Mouse (Mus musculus) gastrocnemius, postnatal 14 days (tissue): ENCODE results near the gene Sec61b. TPM values are rescaled to one million over a fixed set of nuclear protein-coding genes. Genes with fewer than 3 reads are reported as not detected.

Experiments
- DNase-seq: peaks from one replicate; pipeline ENCODE4 v3.0.0; 2021; ENCODE audit warnings: mixed read lengths
- intact Hi-C: fragments of 180-260 bp; cut with DNase I; formaldehyde crosslinking; loops from one replicate; pipeline ENCODE4 v1.15.1; 2025; ENCODE audit warnings: low total_unique reads
- long read RNA-seq, 2 experiments: library from polyadenylated mRNA; stranded (forward); transcript quantifications; one replicate each; pipeline ENCODE4 v2.0.0; 2021
- total RNA-seq, 2 experiments: library from RNA; stranded (reverse); gene quantifications; 2 replicates each; pipeline ENCODE4 v1.2.3; 2021

The Sec61b gene
- total RNA-seq, result 10 to 100 TPM; 41.9 to 56.6 TPM
- long read RNA-seq, experiment 1, transcript Sec61b-201 (4 exons, 564 nt), result major isoform, 33 of 34 reads
- long read RNA-seq, experiment 1, partial matches to known transcripts, result 1 of 34 reads
- long read RNA-seq, experiment 1, other reads (novel, unspliced or antisense), result 0 of 34 reads
- long read RNA-seq, experiment 2, transcript Sec61b-201 (4 exons, 564 nt), result major isoform, 30 of 41 reads
- long read RNA-seq, experiment 2, partial matches to known transcripts, result 6 of 41 reads
- long read RNA-seq, experiment 2, other reads (novel, unspliced or antisense), result 2 of 41 reads

DNA sequence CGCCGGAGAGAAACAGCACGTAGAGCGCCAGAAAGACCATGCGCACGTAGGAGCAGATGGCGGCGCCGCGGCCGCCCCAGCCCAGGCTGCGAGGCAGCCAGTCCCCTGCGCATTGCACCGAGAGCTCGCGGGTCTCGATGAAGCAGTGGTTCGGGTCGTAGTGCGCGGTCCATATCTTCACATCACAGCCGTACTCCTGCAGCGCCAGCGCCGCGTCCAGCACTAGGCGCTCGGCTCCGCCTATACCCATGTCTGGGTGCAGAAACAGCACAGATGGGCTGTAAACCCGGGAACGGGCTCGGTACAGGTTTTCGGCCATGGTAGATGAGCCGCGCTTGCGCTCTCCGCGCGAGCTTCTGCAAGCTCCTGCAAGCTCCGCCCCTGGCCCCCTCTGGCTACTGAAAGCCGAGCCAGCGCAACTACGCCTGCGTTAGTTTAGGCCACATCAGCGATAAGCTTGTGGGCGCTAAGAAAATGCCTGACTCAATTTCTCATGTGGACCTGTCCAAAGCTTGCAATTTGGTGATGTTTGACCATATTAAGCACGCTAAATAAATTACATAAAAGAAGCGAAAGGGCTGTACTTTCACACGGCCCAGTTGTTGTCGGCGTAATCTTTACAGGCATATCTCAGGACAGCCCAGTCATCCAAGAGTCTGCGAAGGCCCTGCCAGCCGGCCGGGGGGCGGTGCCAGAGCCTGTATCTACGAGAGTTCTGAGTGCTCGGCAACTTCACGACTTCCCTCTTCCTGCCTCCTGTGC is at the start of gene Sec61b, which contains the start of gene Alg2:
Gene Sec61b, plus strand, starts transcription at position 691 of the 762 bp plus-strand sequence.
Gene Alg2, minus strand, starts transcription at position 366 of the 762 bp plus-strand sequence.
- intact Hi-C loops, result no loop called here
- DNase-seq, result peak; percentile 97

DNA sequence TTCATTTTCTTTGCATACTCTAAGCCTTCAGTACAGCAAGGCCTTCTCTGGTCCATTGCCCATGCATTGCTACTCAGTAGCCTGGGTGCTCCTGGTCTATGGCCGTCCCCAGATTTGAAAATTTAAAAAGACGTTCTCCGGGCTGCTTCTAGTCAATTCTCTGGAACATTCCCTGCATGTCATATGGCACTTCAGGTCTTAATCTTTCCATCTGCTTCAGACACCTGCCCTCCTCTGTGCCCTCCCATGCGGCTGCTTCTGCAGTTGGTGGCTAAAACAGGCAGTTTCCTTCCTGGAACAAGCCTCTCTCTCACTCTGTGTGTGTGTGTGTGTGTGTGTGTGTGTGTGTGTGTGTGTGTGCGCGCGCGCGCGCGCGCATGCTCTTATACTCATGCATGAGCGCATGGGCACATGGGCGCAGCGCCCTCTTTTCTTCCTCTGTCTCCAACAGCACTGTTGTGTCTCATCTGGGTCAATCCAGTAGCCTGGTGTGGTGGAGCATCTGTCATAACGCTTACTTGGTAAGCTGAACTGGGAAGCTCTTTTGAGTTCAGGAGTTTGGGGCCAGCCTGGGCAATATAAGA is 49.1 kb upstream of the Sec61b start:
- intact Hi-C loops, result no loop called here
- no peak for DNase-seq

DNA sequence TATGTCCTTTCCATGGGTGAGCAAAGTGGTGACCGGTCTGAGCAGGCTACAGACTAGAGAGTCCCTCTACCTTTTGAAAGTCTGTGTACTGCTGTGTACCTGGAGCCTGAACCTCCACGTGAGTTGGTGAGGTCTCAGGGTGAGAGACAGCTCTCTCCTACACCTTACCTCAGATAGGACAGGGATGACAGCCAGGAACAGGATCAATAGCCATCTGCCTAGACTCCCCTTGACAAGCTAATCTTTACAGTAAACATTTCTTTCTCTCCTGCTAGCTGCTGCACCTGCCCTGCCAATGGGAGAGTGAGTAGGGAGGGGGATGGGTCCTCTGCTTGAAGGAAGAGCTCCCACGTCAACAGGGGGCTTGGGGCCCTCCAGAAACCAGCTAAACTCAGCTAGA is 46.9 kb upstream of the Sec61b start:
- no peak for DNase-seq
- intact Hi-C loops, result no loop called here

DNA sequence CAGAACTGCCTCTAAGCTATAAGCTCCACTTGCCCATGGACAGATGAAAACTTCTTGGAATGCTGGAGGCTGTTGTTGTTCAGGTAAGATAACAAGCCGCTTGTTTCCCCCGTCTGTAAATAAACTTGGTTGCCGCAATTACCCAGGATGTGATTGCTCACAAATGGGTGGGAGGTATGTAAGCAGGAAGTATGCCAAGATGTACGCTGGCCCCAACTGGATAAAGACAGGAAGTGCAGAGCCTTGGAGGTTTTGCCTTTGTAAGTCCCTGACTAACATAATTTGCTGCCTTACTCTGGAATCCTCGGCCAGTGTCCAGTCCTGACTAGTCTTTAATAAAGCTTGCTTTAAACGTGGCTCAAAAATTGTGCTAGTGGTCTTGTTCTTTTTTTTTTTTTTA is 43.9 kb upstream of the Sec61b start:
- intact Hi-C loops, result no loop called here
- DNase-seq, result no peak

DNA sequence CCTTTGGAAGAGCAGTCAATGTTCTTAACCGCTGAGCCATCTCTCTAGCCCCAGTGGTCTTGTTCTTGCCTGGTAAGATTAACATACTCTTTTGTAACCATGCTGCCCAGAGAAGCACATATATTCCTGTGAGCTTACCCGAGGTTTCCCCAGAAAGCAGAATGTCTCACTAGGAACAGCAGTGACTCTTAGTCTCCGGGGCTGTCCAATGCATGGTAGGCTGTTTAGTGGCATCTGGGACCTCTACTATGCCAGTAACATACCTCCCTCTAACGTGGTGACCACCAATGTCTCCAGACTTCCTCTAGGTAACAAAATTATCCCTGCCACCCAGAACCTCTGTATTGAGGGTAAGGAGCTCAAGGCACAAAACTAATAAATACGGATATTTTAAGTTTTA is 43.4 kb upstream of the Sec61b start:
- DNase-seq, result no peak
- intact Hi-C loops, result no loop called here

DNA sequence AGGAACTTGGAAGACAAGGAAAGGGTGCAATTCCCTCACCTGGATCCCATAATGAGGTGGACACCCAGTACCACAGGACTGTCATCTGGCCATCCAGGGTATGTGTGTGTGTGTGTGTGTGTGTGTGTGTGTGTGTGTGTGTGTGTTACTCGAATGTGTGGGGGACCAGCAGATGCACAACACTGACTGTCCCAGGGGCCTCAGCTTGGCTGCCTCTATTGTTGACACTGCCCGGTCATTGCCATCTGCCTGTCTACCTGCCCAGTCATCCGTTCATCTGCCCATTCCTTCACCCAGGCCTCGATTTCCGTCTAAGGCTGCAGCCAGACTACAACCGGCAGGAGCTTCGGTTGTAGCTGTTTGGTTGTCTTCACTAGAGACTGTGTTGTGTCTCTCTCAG is 41.7 kb upstream of the Sec61b start:
- intact Hi-C loops, result no loop called here
- no peak for DNase-seq

DNA sequence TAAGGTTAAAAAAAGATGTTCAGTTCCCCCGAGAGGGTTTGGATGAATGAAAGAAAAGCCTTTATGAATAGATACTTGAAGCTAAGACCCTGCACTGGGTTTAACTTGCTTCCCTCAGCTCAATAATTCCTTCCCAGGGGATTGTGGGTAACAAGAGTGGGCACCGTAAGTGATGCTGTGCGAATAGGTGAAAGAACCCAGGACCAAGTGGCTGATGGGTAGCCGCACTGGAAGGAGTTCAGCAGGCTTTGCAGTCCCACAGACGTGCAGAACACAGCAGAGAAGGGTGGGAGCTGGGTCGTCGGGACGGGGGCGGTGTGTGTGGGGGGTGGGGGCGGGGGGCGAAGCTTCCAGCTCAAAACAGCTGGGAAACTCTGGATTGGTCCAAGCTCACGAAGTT is 39.3 kb upstream of the Sec61b start:
- intact Hi-C loops, result no loop called here
- no peak for DNase-seq

DNA sequence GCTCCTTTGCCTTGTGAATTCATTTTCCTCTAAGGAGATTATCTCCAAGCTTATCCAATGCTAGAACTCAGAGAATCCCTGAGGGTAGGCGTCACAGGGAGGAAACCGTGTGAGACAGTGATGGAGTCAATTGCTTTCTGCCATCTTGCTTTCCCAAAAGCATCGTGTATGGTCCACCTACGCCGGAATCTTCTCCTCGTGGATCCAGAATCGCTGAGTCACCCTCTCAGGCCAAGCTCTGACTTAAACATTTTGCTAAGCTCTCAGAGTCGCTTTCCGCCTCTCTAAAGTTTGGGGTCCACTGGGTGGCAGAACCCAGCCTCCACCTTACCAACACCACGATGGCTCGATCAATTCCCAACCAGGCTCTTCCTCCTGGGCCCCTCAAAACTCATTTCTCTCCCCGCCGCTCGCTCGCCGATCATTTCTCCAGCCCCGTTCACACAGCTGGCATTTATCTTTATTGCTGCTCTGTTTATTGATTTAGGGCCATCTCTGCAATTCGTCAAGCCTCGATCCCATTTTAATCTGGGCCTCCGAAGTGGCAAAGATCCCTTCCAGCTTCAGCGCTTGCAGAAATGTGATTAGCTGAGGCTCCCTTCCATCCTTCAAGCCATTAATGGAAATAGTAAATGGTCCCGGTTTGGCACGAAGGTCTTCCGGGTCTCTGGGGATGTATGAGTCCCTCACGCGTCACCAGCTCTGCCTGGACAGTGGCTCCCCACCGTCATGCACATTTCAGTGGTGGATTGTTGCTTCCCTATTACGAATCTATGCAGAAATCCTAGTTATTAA is 38.7 kb upstream of the Sec61b start:
- no peak for DNase-seq
- intact Hi-C loops, result no loop called here

DNA sequence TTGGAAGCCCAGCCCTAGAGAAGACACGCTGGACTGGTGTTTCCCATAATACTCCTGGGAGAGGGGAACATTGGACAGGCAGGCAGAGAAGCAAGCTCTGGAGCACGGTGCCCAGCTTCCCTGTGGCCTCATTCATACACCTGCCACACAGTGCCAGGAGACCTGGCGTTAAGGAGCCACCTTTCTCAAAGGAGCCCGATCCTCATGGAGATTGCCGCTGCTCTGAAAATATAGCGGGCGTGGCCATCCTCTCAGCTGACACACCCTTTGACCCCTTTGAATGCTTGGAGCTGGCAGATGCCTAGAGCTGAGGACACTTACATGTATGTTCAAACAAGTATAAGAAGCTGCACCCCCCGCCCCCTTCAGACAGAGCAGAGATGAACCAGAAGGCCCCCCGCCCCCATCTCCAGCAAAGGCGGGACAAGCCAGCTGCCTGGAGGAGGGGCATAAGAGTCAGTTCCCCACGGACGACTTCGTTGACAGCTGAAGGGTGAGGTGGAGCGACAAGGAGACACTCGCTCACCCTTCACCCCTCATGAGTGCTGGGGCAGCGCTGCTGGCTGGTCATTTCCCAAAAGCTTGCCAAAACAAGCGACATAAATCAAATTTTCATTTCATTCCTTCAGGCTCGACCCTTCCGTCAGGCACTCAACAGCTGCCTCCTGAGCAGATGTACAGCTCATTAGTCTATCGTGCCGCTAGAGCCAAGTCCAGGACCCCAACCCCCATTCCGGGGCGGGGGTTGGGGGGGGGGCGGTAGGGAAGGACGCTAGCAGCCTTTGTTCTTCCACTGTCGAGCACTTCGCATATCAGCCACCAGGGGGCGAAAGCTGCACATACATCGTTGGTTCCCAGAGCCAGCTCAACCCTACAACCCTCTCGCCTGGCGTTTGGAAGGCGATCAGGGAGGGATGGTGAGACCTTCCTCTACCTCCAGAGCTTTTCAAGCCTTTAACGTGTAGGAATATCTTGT is 36.8 kb upstream of the Sec61b start:
- intact Hi-C loops, result no loop called here

DNA sequence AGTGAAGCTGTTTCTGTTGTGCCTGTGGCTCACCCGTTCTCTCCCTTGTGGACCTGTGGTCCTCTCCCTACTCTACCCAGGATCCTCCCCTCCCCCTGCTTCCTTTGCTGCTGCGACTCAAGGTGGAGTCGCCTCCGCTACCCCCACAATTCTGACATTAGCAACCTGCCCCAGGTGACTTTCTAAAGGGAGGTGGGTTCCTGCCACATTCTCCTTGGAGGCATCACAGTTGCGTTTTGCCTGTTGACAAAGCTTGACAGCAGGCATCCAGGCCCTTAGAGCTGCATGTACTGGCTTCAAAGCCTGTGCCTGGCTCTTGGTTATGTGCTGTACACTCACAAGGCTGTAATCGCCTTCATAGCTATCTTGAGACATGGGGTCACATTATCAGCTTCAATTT is 35.5 kb upstream of the Sec61b start:
- no peak for DNase-seq
- intact Hi-C loops, result no loop called here

More for the DNA sequence above, 36.8 kb upstream of the Sec61b start:
- DNase-seq, result peak; percentile 83

DNA sequence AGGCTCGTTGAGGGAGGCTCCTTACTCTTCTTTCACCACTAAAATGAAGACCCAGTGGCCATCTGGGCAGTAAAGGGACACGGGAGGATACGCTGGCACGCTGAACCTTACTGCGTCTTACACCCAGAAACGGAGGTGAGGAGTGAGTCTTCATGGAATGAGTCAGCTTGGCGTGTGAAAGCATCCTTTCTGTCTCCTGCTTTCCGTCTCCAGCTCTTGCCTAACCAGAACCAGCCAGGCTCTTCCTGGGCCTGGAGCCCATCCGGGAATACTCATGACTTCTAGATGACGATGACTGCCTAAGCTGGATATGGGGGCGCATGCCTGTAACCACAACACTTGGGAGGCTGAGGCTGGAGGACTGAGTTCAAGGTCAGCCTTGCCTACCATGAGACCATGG is 33.5 kb upstream of the Sec61b start:
- no peak for DNase-seq
- intact Hi-C loops, result no loop called here

DNA sequence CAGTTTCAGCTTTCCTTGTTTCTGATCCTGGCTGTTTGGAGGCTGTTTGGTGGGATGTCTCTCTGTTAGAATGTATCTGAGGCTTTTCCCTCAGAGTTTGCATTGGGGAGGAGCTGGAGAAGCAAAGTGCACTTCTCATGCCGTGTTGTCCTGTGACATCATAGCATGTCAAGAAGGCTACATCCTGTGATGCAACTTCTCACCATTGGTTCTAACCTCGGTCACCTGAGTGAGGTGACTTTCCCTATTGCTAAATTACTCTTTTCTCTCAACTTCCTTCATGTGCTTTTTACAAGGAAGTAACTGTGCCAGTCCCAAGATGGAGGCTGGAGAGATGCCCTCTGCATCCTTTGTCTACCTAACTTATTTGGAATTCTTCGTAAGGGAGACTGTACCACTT is 25.9 kb upstream of the Sec61b start:
- intact Hi-C loops, result no loop called here
- no peak for DNase-seq

DNA sequence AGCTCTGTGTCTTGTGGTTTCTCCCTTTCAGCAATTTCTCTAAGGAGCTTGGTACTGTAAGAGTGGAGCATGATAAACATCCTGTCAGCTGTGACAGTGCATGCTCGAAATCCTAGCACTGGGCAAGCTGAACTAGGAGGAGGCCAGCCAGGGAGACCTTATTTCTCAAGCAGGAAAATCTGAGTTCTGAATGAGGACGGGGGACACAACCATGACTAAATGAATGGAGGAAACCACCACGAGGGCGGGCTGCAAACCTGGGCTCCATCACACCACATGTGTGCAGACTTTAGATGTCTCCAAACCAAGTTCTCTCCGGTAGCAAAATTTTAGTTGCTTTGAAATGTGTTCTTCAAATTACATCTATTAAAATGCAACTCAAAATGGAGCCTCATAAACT is 25.3 kb upstream of the Sec61b start:
- no peak for DNase-seq
- intact Hi-C loops, result no loop called here

DNA sequence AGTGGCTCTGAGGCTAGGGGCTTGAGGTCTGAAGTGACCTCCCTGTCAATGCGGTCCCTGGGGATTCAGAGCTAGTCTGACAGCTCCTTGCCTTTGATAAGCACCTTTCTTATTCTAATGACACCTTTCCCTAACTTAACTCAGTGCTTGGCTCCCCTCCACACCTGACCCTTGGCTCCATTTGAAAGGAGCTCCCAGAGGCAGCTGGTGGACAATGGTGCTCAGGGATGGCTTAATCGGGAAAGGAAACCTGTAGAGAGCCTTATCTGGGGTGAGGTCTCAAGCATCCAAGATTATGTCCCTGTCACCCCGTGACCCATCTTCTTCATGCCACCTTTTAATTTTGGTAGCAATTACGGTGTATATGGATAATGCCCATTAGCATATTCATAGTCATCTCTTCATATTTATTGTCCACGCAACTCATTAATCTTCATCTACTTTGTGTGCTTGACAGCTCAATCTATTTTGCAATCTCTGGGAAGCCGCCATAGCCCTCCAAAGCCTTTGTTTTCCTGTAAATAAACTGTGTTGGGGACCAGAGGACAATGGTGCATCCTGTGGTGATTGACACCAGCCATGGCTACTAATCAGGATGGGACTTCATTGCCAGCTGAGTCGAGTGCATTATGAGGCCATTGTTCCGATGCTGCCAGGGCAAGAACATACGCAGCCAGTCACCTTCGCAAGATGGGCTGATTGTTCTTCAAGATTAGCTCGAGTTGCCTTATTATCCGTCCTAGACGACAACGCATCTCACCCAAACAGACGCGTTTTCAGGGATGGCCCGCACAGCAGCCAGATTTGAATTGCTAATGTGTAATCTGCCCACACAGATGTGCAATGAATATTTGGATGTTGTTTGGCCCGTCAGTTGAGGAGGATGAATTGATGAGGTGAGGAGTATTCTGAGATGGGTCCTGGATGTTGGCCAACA is 24.6 kb upstream of the Sec61b start:
- intact Hi-C loops, result no loop called here
- no peak for DNase-seq

DNA sequence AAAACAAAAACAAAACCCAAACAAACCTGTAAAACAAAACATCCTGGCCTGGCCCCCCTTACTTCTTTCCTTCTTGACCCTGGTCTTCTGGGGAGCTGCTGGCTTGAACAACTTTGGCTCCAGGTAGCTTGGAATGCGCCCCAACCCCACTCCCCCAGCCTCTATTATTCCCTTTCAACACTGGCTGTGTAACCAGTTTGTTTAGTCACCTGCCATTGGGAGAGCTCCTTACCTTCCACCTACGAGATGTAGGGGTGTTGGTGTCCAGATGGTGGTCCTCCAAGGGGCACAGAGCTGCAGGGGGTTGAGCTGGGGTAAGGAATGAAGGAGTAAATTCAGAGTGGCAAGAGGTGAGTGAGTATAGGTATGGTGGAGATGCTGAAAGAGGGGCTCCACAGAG is 7.3 kb upstream of the Sec61b start:
- intact Hi-C loops, result no loop called here
- DNase-seq, result no peak

DNA sequence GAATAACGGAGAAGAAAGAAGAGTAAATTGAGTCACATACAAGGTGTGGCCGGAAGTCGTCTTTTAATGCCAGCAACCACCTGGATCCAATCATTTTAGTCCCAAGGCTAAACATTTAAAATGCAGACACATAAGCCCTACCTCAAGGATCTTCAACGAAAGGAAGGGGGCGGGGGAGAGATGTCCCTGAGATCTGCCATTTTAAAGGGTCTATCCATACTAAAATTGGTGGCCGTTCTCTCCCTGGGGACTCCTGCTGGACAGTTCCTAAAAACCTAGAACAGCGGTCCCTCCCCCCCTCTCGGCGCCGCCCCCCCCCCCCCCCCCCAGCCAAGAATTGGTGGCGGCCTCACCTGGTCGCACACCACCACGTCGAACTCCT is 881 bp upstream of the Sec61b start:
- intact Hi-C loops, result no loop called here
- no peak for DNase-seq

DNA sequence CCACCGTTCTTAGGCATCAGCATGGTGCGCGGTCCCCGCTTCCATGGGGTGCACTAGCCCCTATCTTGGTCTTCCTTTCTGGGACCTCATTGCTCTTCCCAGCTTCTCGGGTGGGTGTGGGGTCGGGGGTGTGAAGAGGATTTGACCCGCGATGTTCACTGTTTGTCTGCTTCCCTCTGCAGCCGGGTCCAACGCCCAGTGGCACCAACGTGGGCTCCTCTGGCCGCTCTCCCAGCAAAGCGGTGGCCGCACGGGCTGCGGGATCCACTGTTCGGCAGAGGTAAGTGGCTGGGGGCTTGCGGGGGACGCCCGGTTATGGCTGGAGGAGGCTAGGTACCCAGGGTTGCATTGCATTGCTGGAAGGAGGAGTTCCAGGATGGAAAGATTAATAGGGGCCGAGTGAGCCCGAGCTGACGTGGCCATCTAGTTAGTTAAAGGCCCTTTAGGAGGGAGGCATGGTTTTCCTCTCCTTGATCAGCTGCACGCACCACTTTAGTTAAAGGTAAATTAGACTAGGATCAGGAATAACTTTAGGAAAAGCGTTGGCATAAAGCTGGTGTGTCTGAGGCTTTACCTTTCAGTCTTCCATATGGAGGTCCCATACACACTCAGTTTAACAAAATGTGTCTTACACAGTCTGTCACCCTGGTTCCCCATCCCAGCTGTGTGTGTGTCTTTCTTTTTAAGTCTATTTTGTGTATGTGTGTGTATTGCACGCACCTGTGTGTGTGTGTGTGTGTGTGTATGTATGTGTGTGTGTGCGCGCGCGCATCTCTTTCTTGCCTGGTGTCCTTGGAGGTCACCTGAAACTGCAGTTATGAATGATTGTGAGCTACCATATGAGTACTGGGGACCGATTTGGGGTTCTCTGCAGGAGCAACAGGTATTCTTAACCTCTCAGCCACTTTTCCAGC is 529 bp downstream of the Sec61b start:
- DNase-seq, result peak; percentile 16
- intact Hi-C loops, result no loop called here
